Mouse (Mus musculus): ENCODE data around the gene Pold4.

DNA sequence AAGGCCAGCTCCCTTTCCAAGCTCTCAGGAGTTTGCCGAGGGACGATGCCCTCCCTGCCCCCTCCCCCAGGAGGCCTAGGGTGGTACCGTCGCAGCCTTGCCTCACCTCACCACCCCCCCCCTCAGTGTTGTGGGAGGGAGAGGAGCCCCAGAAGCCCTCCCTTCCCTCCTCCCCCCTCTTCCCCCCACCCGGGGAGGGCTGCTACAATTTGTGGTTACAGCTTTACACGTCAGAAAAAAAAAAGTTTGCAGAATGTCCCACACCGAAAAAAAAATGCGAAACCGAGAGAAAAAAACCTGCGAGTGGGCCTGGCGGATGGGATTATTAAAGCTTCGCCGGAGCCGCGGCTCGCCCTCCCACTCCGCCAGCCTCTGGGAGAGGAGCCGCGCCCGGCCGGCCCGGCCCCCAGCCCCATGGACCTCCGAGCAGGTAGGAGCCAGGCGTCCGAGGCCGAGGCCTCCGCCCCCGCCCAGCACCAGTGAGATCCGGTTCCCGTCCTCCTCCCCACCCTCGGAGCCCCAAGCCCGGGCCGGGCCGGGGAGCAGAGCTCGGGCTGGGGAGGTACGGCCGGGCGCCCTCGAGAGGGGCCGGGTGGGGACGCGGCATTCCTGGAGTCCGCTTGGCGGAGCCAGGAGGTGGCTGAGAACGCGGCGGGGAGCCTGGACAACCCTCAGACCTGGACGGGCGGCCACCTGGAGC is 17.5 kb upstream of the Pold4 start, which contains the start of the genes Clcf1 and AC109138.7:
- TF ChIP-seq CTCF (IDR thresholded peaks at IDR 0.05; ENCODE audit: insufficient read depth, low read depth, low read length) (no peak), POLR2A (IDR thresholded peaks at IDR 0.05; ENCODE audit: insufficient read depth, low read depth, low read length) (no peak)

All from olfactory bulb, adult 2 months (tissue).